Mouse (Mus musculus) cortical plate, adult 2 months (tissue): ENCODE results near the gene Immp1l. TPM values are rescaled to one million over a fixed set of nuclear protein-coding genes. Genes with fewer than 3 reads are reported as not detected.

ENCODE experiments used
- H3K27ac ChIP-seq: fragments of 200-500 bp; 2 replicates; pipeline ENCODE4 v1.5.1; 2012; ENCODE audit warnings: low read length, control low read depth, inconsistent platforms; ENCODE audit not compliant: insufficient read depth
- H3K4me1 ChIP-seq: fragments of 200-500 bp; 2 replicates; pipeline ENCODE4 v1.6.1; 2011; ENCODE audit warnings: low read length; ENCODE audit not compliant: control insufficient read depth, insufficient read depth
- H3K4me3 ChIP-seq: fragments of 200-500 bp; 2 replicates; pipeline ENCODE4 v1.5.1; 2011; ENCODE audit warnings: mild to moderate bottlenecking, low read length, control low read depth; ENCODE audit not compliant: insufficient read depth
- CTCF ChIP-seq: fragments of 200-500 bp; IDR thresholded peaks from 2 replicates; pipeline ENCODE4 v1.5.1; 2011; ENCODE audit warnings: mild to moderate bottlenecking, control low read depth, low read length; ENCODE audit not compliant: insufficient read depth; ENCODE audit errors: extremely low read depth
- POLR2A ChIP-seq: fragments of 200-500 bp; IDR thresholded peaks from 2 replicates; pipeline ENCODE4 v1.6.1; 2011; ENCODE audit warnings: mild to moderate bottlenecking, low read length, control low read depth; ENCODE audit not compliant: insufficient read depth; ENCODE audit errors: extremely low read depth
- polyA plus RNA-seq: library from polyadenylated mRNA; depleted of rRNA; stranded (reverse); fragments of >200 nt; gene quantifications from 2 replicates; pipeline ENCODE4 v1.2.3, GENCODE M21; 2012

The Immp1l gene
- polyA plus RNA-seq, 1 experiment, result 40.0 TPM

DNA sequence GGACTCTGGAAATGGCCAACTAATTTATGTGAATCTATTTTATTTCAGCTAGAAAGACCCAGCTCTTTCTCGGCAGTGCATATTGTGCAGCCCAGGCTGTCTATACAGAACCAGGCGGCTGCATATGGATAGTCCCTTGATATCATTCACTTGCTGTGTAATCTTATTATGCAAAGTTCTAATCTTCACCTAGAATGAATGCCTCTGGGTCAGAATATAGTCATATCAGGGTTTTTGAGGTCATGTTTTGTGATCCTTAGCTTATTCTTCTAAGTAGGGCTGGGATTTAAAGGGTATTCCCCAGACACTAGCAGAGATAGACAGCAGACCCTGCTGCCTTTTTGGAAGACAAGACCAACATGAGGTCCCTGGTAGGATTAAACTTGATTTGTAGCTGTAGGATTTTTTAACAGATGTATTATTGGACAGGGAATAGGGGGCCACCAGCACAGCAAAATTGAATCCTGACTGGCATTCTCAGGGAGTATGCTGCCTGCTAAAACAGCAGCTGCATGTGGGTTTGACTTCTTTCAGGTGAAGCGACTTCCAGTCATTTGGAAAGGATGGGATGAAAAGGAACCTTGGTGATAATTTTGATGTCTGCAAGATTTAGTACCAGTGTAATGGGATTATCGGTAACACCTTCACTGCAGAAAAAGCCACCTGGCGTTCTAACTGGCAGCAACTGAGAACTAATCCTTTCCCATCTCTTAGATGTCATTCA, 13.3 kb downstream of the Immp1l start:
- H3K4me3 ChIP-seq, result no peak overlapping the region
- no peak overlapping the region for H3K27ac ChIP-seq
- TF ChIP-seq POLR2A (no peak), CTCF (no peak)
- H3K4me1 ChIP-seq, result no peaks in the 10 kb centered on the region

DNA sequence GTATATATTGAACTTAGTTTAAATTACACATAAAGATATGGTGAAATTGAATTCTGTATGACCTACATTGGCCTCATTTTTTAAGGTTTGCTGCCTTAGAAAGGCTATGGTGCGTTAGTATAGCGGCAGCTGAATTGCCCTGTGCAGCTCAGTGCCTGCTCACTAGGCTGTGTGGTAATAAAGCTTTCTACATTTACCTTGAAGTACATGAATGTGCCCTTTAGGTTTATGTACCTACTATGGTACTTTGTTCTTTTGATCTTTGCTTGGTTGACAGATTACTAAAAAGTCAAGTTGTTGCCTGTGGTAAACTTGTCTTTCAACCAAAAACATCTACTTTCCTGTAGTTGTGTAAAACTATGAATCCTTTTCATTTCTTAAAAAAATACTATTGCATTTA, 45.7 kb downstream of the Immp1l start:
- Histone ChIP-seq H3K4me3 (no peak overlapping the region), H3K4me1 (no peaks in the 10 kb centered on the region), H3K27ac (no peak overlapping the region)
- TF ChIP-seq CTCF (no peak), POLR2A (no peak)

DNA sequence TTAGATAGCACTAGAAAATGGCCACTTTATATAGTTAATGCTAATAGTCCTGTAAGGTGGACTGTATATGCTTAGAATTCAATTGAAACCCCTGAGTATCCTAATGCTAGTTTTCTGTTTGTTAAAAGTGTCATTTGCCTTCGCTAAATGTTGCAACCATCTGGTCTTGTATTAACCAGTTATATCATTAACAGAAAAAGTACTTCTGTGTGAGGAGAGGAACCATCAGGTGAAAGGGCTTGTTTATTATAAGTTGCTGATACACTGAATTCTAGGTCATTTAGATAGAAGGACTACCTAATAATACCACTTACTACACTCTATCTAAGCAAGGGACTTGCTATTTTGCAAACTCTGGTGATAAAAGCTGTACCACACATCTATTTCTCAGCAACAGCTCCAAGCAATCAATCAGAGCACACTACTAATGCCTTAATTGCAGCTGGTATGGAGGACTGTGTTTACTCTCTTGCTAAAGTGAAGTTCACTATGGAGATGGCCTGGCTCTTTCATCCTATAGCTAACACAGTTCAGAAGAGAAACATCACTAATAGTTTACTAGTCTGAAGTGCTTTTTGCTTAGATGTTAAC, 47.0 kb downstream of the Immp1l start:
- H3K4me3 ChIP-seq, result no peak overlapping the region
- TF ChIP-seq POLR2A (no peak), CTCF (no peak)
- H3K27ac ChIP-seq, result no peak overlapping the region
- no peaks in the 10 kb centered on the region for H3K4me1 ChIP-seq

DNA sequence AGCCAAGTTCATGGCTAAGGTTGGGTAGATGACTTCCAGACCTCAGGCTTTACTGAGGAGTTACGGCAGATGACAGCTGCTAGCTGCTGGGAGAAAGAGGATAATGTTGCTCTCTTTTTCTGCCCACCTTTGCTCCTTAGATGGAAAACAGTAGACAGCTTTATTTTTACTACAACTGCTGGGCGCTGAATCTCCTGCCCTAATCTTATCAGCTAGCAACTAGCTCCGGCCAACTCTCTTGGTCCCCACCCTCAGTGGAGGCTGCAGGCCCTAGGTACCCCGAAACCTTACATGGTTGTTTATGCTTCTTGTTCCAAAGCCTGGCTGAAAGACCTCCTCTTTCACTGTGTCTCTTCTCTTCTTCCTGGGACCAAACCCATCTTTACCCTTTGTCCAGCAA, 49.4 kb downstream of the Immp1l start:
- no peaks in the 10 kb centered on the region for H3K4me1 ChIP-seq
- no peak overlapping the region for H3K4me3 ChIP-seq
- no peak for TF ChIP-seq CTCF
- TF ChIP-seq POLR2A, result no peak
- no peak overlapping the region for H3K27ac ChIP-seq

DNA sequence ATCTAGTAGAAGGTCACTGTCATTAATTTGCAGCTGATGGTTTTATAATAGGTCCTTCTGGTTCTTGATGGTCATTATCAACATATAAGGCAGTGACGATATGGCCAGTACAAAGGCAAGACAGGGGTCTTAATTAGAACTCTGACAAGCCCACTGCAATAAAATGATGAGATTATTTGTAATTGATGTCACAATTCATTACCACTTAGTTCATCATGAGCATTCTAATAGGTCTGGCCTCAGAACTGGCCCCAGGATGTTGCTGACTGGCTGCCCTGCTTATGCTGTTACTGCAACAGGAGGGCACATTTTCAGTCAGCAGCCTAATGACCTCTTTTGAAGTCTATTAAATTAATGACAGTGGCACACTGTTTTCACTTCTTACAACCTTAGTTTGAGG, 59.0 kb downstream of the Immp1l start:
- Histone ChIP-seq H3K4me1 (no peaks in the 10 kb centered on the region), H3K4me3 (no peak overlapping the region), H3K27ac (no peak overlapping the region)
- no peak for TF ChIP-seq CTCF
- TF ChIP-seq POLR2A, result no peak

DNA sequence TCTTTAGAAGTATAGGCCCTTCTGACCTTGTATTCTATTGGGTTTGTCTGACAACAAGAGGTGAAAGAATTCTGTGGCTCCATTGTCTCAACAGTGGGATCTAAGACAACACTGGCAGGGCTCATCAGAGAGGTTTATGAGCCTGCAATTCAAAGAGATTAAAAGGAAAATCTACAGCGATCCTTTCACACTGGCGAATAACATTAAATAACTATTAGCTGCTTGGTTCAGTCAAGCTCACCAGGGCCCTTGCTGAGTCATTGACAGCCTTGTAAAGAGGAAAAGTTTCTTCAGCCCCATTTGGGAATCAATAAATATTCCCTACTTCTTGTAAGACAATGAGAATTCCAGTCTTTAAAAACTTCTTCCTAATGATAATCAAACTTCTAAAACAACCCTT, 69.5 kb downstream of the Immp1l start:
- Histone ChIP-seq H3K27ac (no peak overlapping the region), H3K4me1 (no peaks in the 10 kb centered on the region), H3K4me3 (no peak overlapping the region)
- no peak for TF ChIP-seq POLR2A
- no peak for TF ChIP-seq CTCF

DNA sequence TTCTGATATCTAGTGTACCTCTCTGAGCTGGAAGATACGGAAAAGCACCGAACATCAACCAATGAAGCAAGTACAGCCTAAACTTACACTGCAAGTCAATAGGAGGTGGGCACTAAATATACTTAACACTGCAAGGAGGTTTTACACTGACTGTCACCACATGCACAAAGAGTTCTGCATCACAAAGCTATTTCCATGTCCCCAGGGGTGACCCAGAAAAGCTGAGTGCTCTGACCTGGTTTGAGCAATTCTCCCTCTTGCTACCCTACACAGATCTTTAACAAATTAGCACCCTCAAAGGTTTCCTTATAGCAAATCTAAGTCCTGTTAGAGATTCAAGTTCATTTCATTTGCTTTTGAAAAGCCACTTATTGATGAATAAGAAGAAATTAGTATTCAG, 73.6 kb downstream of the Immp1l start:
- Histone ChIP-seq H3K4me3 (no peak overlapping the region), H3K27ac (no peak overlapping the region), H3K4me1 (no peaks in the 10 kb centered on the region)
- no peak for TF ChIP-seq CTCF

GRCm38 (mm10) chr2:105985206-105985605, 80.8 kb downstream of the Immp1l start:
- Histone ChIP-seq H3K27ac (no peak overlapping the region), H3K4me3 (no peak overlapping the region), H3K4me1 (no peaks in the 10 kb centered on the region)
- no peak for TF ChIP-seq CTCF
- no peak for TF ChIP-seq POLR2A

GRCm38 (mm10) chr2:105987131-105987530, 82.7 kb downstream of the Immp1l start:
- no peak for TF ChIP-seq POLR2A

GRCm38 (mm10) chr2:105987999-105988398, 83.6 kb downstream of the Immp1l start:
- H3K27ac ChIP-seq, result no peak overlapping the region
- H3K4me1 ChIP-seq, result no peaks in the 10 kb centered on the region
- no peak for TF ChIP-seq POLR2A
- no peak for TF ChIP-seq CTCF
- no peak overlapping the region for H3K4me3 ChIP-seq

More at GRCm38 (mm10) chr2:105987131-105987530, 82.7 kb downstream of the Immp1l start:
- Histone ChIP-seq H3K4me3 (no peak overlapping the region), H3K27ac (no peak overlapping the region), H3K4me1 (no peaks in the 10 kb centered on the region)
